Mouse (Mus musculus): Measurements from ENCODE around the gene Tmigd3.
"Not testable (repeated sequence)": the region's sequence is repeated elsewhere in the genome, so short reads cannot be mapped to it uniquely, and the experiment has no call there.

Gene Tmigd3

GRCm38 (mm10) chr3:105899394-105900147 lies 28.9 kb downstream of the Tmigd3 start:
- intact Hi-C loops (cut with DNase I), result loop anchor here (1.0 to 5.0 kb wide), 4 partner anchors 127 to 225 kb away; partner anchors contain the start of gene Ddx20

- intact Hi-C loops (cut with DNase I), result no loop called here
Measured at GRCm38 (mm10) chr3:105900266-105900665, 29.6 kb downstream of the Tmigd3 start.

- intact Hi-C loops (cut with DNase I), result no loop called here
Measured at GRCm38 (mm10) chr3:105900716-105901115, 30.0 kb downstream of the Tmigd3 start.

GRCm38 (mm10) chr3:105901468-105901867 lies 30.8 kb downstream of the Tmigd3 start:
- intact Hi-C loops (cut with DNase I), result no loop called here

- intact Hi-C loops (cut with DNase I), result no loop called here
Measured at GRCm38 (mm10) chr3:105904213-105904612, 33.5 kb downstream of the Tmigd3 start.

GRCm38 (mm10) chr3:105904721-105905120 lies 34.0 kb downstream of the Tmigd3 start:
- intact Hi-C loops (cut with DNase I), result no loop called here

- intact Hi-C loops (cut with DNase I), result no loop called here
Measured at GRCm38 (mm10) chr3:105907956-105908655, 37.4 kb downstream of the Tmigd3 start.

GRCm38 (mm10) chr3:105908976-105909375 lies 38.3 kb downstream of the Tmigd3 start:
- intact Hi-C loops (cut with DNase I), result no loop called here

- intact Hi-C loops (cut with DNase I), result no loop called here
Measured at GRCm38 (mm10) chr3:105910519-105911190, 40.0 kb downstream of the Tmigd3 start.

- intact Hi-C loops (cut with DNase I), result no loop called here
Measured at GRCm38 (mm10) chr3:105912097-105912880, 41.6 kb downstream of the Tmigd3 start.

- intact Hi-C loops (cut with DNase I), result no loop called here
Measured at GRCm38 (mm10) chr3:105913839-105914681, 43.4 kb downstream of the Tmigd3 start.

- intact Hi-C loops (cut with DNase I), result no loop called here
Measured at GRCm38 (mm10) chr3:105915281-105915680, 44.6 kb downstream of the Tmigd3 start.

- intact Hi-C loops (cut with DNase I), result not testable (repeated sequence)
Measured at GRCm38 (mm10) chr3:105916455-105916854, 45.8 kb downstream of the Tmigd3 start.

GRCm38 (mm10) chr3:105917656-105918354 lies 47.1 kb downstream of the Tmigd3 start:
- intact Hi-C loops (cut with DNase I), result no loop called here

GRCm38 (mm10) chr3:105918355-105918745 lies 47.6 kb downstream of the Tmigd3 start:
- intact Hi-C loops (cut with DNase I), result no loop called here

GRCm38 (mm10) chr3:105920743-105921142 lies 50.0 kb downstream of the Tmigd3 start:
- intact Hi-C loops (cut with DNase I), result not testable (repeated sequence)

- intact Hi-C loops (cut with DNase I), result no loop called here
Measured at GRCm38 (mm10) chr3:105921959-105922358, 51.3 kb downstream of the Tmigd3 start.

GRCm38 (mm10) chr3:105924616-105925015 lies 53.9 kb downstream of the Tmigd3 start:
- intact Hi-C loops (cut with DNase I), result no loop called here

- intact Hi-C loops (cut with DNase I), result no loop called here
Measured at GRCm38 (mm10) chr3:105927561-105928194, 57.0 kb downstream of the Tmigd3 start.
